Mouse (Mus musculus): ENCODE measurements around the gene Ptprn2. TPM values are rescaled to one million over a fixed set of nuclear protein-coding genes. Genes with fewer than 3 reads are reported as not detected.

Gene Ptprn2
- polyA plus RNA-seq, 1 experiment from 2014 or later = 1.2 TPM

- peak; percentile 39 for TF ChIP-seq CTCF (IDR thresholded peaks at IDR 0.05; ENCODE audit: low read depth)
- Histone ChIP-seq H3K27ac (ENCODE audit: low read depth, low read length) (no peak overlapping the region), H3K9ac (ENCODE audit: low read depth, low read length) (no peak overlapping the region), H3K27me3 (replicated peaks; ENCODE audit: control insufficient read depth, insufficient read depth, low read length) (no peaks in the 10 kb centered on the region), H3K4me1 (replicated peaks; ENCODE audit: control insufficient read depth, insufficient read depth, low read length) (no peaks in the 10 kb centered on the region), H3K9me3 (ENCODE audit: control insufficient read depth) (no peaks in the 10 kb centered on the region), H3K4me3 (ENCODE audit: low read depth, low read length) (no peak overlapping the region), H3K4me2 (replicated peaks; ENCODE audit: low read depth) (no peak overlapping the region), H3K36me3 (ENCODE audit: control insufficient read depth, insufficient read depth) (no peaks in the 10 kb centered on the region)
- WGBS = 86% methylated on average over 6 of the region's 6 CpGs
- ATAC-seq = no peak
Measured at GRCm38 (mm10) chr12:116978201-116978600, 492.7 kb downstream of the Ptprn2 start.

- no peaks in the 10 kb centered on the region for H3K27me3 ChIP-seq (replicated peaks; ENCODE audit: control insufficient read depth, insufficient read depth, low read length)
- no peak overlapping the region for H3K27ac ChIP-seq (ENCODE audit: low read depth, low read length)
- no peak for TF ChIP-seq CTCF (IDR thresholded peaks at IDR 0.05; ENCODE audit: low read depth)
- H3K4me3 ChIP-seq (ENCODE audit: low read depth, low read length) = no peak overlapping the region
- H3K4me2 ChIP-seq (replicated peaks; ENCODE audit: low read depth) = no peak overlapping the region
- ATAC-seq = no peak
- no peak overlapping the region for H3K9ac ChIP-seq (ENCODE audit: low read depth, low read length)
- 79% methylated on average over 1 of the region's 1 CpGs for WGBS
- H3K9me3 ChIP-seq (ENCODE audit: control insufficient read depth) = no peaks in the 10 kb centered on the region
- H3K36me3 ChIP-seq (ENCODE audit: control insufficient read depth, insufficient read depth) = no peaks in the 10 kb centered on the region
- no peaks in the 10 kb centered on the region for H3K4me1 ChIP-seq (replicated peaks; ENCODE audit: control insufficient read depth, insufficient read depth, low read length)
Measured at GRCm38 (mm10) chr12:116981315-116981714, 495.8 kb downstream of the Ptprn2 start.

- no peaks in the 10 kb centered on the region for H3K36me3 ChIP-seq (ENCODE audit: control insufficient read depth, insufficient read depth)
- H3K4me2 ChIP-seq (replicated peaks; ENCODE audit: low read depth) = no peak overlapping the region
- H3K9ac ChIP-seq (ENCODE audit: low read depth, low read length) = no peak overlapping the region
- no peaks in the 10 kb centered on the region for H3K9me3 ChIP-seq (ENCODE audit: control insufficient read depth)
- WGBS = 70% methylated on average over 10 of the region's 10 CpGs
- ATAC-seq = no peak
- no peaks in the 10 kb centered on the region for H3K27me3 ChIP-seq (replicated peaks; ENCODE audit: control insufficient read depth, insufficient read depth, low read length)
- no peaks in the 10 kb centered on the region for H3K4me1 ChIP-seq (replicated peaks; ENCODE audit: control insufficient read depth, insufficient read depth, low read length)
- TF ChIP-seq CTCF (IDR thresholded peaks at IDR 0.05; ENCODE audit: low read depth) = no peak
- no peak overlapping the region for H3K27ac ChIP-seq (ENCODE audit: low read depth, low read length)
- H3K4me3 ChIP-seq (ENCODE audit: low read depth, low read length) = no peak overlapping the region
Measured at GRCm38 (mm10) chr12:116989144-116989543, 503.6 kb downstream of the Ptprn2 start.

GRCm38 (mm10) chr12:117001546-117002148 is 516.1 kb downstream of the Ptprn2 start:
- TF ChIP-seq CTCF (IDR thresholded peaks at IDR 0.05; ENCODE audit: low read depth) = no peak
- no peak for ATAC-seq
- Histone ChIP-seq H3K4me3 (ENCODE audit: low read depth, low read length) (no peak overlapping the region), H3K36me3 (ENCODE audit: control insufficient read depth, insufficient read depth) (no peaks in the 10 kb centered on the region), H3K9me3 (ENCODE audit: control insufficient read depth) (no peaks in the 10 kb centered on the region), H3K4me1 (replicated peaks; ENCODE audit: control insufficient read depth, insufficient read depth, low read length) (no peaks in the 10 kb centered on the region), H3K27ac (ENCODE audit: low read depth, low read length) (no peak overlapping the region), H3K4me2 (replicated peaks; ENCODE audit: low read depth) (no peak overlapping the region), H3K27me3 (replicated peaks; ENCODE audit: control insufficient read depth, insufficient read depth, low read length) (no peaks in the 10 kb centered on the region), H3K9ac (ENCODE audit: low read depth, low read length) (no peak overlapping the region)
- 78% methylated on average over 2 of the region's 2 CpGs for WGBS

- no peak for TF ChIP-seq CTCF (IDR thresholded peaks at IDR 0.05; ENCODE audit: low read depth)
- Histone ChIP-seq H3K27ac (ENCODE audit: low read depth, low read length) (no peak overlapping the region), H3K27me3 (replicated peaks; ENCODE audit: control insufficient read depth, insufficient read depth, low read length) (no peaks in the 10 kb centered on the region), H3K9me3 (ENCODE audit: control insufficient read depth) (no peaks in the 10 kb centered on the region), H3K36me3 (ENCODE audit: control insufficient read depth, insufficient read depth) (no peaks in the 10 kb centered on the region), H3K4me3 (ENCODE audit: low read depth, low read length) (no peak overlapping the region), H3K4me2 (replicated peaks; ENCODE audit: low read depth) (no peak overlapping the region), H3K9ac (ENCODE audit: low read depth, low read length) (no peak overlapping the region), H3K4me1 (replicated peaks; ENCODE audit: control insufficient read depth, insufficient read depth, low read length) (no peaks in the 10 kb centered on the region)
- WGBS = 78% methylated on average over 15 of the region's 15 CpGs
- ATAC-seq = no peak
Measured at GRCm38 (mm10) chr12:117016753-117017595, 531.5 kb downstream of the Ptprn2 start.

- WGBS = 17% methylated on average over 2 of the region's 2 CpGs
- no peak for ATAC-seq
- no peaks in the 10 kb centered on the region for H3K27me3 ChIP-seq (replicated peaks; ENCODE audit: control insufficient read depth, insufficient read depth, low read length)
- no peak overlapping the region for H3K4me2 ChIP-seq (replicated peaks; ENCODE audit: low read depth)
- no peaks in the 10 kb centered on the region for H3K36me3 ChIP-seq (ENCODE audit: control insufficient read depth, insufficient read depth)
- H3K9me3 ChIP-seq (ENCODE audit: control insufficient read depth) = no peaks in the 10 kb centered on the region
- H3K4me3 ChIP-seq (ENCODE audit: low read depth, low read length) = no peak overlapping the region
- H3K27ac ChIP-seq (ENCODE audit: low read depth, low read length) = no peak overlapping the region
- H3K9ac ChIP-seq (ENCODE audit: low read depth, low read length) = no peak overlapping the region
- TF ChIP-seq CTCF (IDR thresholded peaks at IDR 0.05; ENCODE audit: low read depth) = no peak
- no peaks in the 10 kb centered on the region for H3K4me1 ChIP-seq (replicated peaks; ENCODE audit: control insufficient read depth, insufficient read depth, low read length)
Measured at GRCm38 (mm10) chr12:117017912-117018311, 532.4 kb downstream of the Ptprn2 start.
